Mouse (Mus musculus) liver, postnatal 0 days (tissue): ENCODE results near the gene Cldnd1.

Experiments
- CTCF ChIP-seq: sonication (generic); IDR thresholded peaks from 2 replicates; pipeline ENCODE4 v1.5.1; 2016; ENCODE audit warnings: antibody characterized with exemption, low read depth
- EP300 ChIP-seq: IDR thresholded peaks from 2 replicates; pipeline ENCODE4 v1.6.1; 2016; ENCODE audit warnings: antibody characterized with exemption, low read depth, mild to moderate bottlenecking

DNA sequence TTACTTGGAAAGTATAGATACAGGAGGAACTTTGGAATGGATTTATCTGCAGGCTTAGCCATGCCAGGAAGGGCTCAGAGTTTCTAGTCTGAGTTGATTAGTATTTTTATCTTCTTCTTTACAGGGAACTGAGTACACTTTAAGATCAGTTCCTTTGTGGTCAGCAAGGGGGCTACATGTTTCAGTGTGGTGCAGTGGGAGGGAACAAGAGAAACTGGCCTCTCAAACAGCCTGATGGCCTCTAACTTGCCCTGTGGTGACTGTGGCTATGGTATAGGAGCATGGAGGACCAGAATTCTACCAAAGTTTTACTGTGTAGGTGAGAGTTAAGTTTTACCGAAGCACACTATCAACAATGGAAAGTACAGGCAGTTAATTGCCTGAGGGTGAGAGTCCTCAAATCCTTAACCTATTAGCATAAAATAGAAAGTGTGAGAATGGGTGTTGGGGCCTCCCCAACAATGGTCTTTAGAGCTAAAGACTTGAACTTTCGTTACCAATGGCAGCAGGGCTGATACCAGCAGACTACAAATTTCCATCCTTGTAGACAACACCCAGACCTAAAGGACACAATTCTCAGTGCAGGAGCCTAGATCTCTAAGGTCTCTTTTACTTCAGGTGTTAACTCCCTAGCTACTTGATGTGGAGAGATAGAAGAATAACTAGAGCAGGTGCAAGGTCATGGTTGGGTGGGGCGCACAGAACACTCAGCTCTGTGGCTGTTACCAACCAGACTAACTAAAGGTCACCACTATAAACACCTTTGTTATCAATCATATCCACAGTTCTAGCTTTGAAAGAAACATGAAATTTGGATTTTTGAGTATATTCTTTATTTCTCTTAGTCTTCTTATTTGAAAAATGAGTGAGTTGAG lies 18.9 kb upstream of the Cldnd1 start:
- TF ChIP-seq CTCF (no peak), EP300 (no peak)
